Mouse (Mus musculus): Measurements from ENCODE around the gene Abcd4.

DNA sequence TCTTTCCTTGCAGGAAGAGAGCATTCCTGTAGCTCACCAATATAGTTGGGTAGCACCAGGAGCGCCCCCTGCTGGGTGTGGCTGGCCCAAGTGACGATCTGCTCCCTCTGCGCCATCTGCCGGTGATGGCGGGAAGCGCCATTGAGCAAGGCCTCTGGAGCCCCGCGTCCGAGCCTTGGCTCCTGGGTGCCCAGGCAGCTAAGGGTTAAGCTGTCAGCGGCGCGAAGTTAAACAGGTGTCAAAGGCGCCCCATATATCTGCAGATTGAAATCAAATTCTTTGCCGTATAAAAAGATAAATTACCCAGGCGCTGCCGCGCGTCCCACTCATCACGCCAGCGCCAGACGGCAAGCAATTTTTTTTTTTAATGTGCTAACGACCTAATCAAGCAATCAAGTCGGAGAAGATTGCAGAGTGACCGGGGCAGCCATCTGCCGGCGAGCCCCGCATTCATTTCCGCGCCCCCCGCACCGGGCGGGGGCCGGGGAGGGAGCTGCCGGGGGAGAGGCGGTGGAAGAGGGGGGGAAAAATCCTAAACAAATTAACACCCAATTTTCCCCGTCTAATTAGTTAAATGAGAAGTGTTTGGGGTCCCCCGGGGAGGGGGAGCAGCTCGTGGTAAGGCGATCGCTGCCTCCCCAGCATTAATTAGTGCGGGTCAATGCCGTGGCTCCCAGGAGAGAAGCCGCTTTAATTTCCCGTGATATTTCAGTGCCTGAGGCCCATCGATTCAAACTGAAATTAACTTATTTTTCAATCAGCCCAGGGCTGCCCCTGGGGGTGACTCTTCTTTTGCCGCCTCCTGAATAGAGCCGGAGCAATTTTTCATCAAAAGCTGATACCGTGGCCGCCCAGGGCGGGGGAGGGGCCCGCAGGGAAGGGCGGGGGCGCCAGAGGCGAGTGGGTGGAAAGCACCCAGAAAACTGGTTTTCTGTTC lies 27.1 kb downstream of the Abcd4 start:
- TF ChIP-seq CTCF (IDR thresholded peaks at IDR 0.05; ENCODE audit: low read depth, low read length) (peak; percentile 100), GATA1 (IDR thresholded peaks at IDR 0.05; ENCODE audit: borderline replicate concordance, low read length) (no peak), TAL1 (conservative IDR thresholded peaks at IDR 0.05; ENCODE audit: low read depth, low read length) (no peak)
